Mouse (Mus musculus): ENCODE measurements at regions not wholly inside any gene's neighbourhood (a gene's known extent, or its start where the extent isn't known, plus 50 kb on each side); places are given as distances from the start of the nearest gene placed in this dataset.

GRCm38 (mm10) chr1:191465723-191466122 is 62.7 kb upstream of the Ppp2r5a start:
- Histone ChIP-seq H3K27me3 (ENCODE audit: control insufficient read depth, insufficient read depth, low read depth, low read length) (no peaks in the 10 kb centered on the region), H3K9me3 (replicated peaks; ENCODE audit: control insufficient read depth, low read length) (no peaks in the 10 kb centered on the region), H3K9ac (ENCODE audit: low read depth, low read length) (no peak overlapping the region), H3K4me3 (ENCODE audit: low read depth, low read length) (no peak overlapping the region), H3K4me2 (ENCODE audit: low read depth, low read length) (no peak overlapping the region), H3K27ac (ENCODE audit: low read length) (no peak overlapping the region), H3K36me3 (ENCODE audit: control insufficient read depth, insufficient read depth) (no peaks in the 10 kb centered on the region), H3K4me1 (ENCODE audit: control insufficient read depth, low read depth, low read length) (no peaks in the 10 kb centered on the region; the same call in 1 of the 2 replicates)
- 61% methylated on average over 4 of the region's 4 CpGs for WGBS (ENCODE audit: insufficient replicate concordance)
- ATAC-seq (ENCODE audit: low read depth): no peak

- no peaks in the 10 kb centered on the region; the same call in 1 of the 2 replicates for H3K4me1 ChIP-seq (ENCODE audit: control insufficient read depth, low read depth, low read length)
- ATAC-seq (ENCODE audit: low read depth): no peak
- no peaks in the 10 kb centered on the region for H3K36me3 ChIP-seq (ENCODE audit: control insufficient read depth, insufficient read depth)
- no peaks in the 10 kb centered on the region for H3K9me3 ChIP-seq (replicated peaks; ENCODE audit: control insufficient read depth, low read length)
- H3K27me3 ChIP-seq (ENCODE audit: control insufficient read depth, insufficient read depth, low read depth, low read length): no peaks in the 10 kb centered on the region
- H3K9ac ChIP-seq (ENCODE audit: low read depth, low read length): no peak overlapping the region
- H3K27ac ChIP-seq (ENCODE audit: low read length): no peak overlapping the region
- no peak overlapping the region for H3K4me3 ChIP-seq (ENCODE audit: low read depth, low read length)
- WGBS (ENCODE audit: insufficient replicate concordance): 24% methylated on average over 2 of the region's 2 CpGs
- no peak overlapping the region for H3K4me2 ChIP-seq (ENCODE audit: low read depth, low read length)
Measured at GRCm38 (mm10) chr1:191465170-191465569, 62.1 kb upstream of the Ppp2r5a start.

- Histone ChIP-seq H3K4me3 (ENCODE audit: low read depth, low read length) (no peak overlapping the region), H3K27me3 (ENCODE audit: control insufficient read depth, insufficient read depth, low read depth, low read length) (no peaks in the 10 kb centered on the region), H3K9ac (ENCODE audit: low read depth, low read length) (no peak overlapping the region), H3K4me1 (ENCODE audit: control insufficient read depth, low read depth, low read length) (no peaks in the 10 kb centered on the region; the same call in 1 of the 2 replicates), H3K36me3 (ENCODE audit: control insufficient read depth, insufficient read depth) (no peaks in the 10 kb centered on the region), H3K9me3 (replicated peaks; ENCODE audit: control insufficient read depth, low read length) (no peaks in the 10 kb centered on the region), H3K4me2 (ENCODE audit: low read depth, low read length) (no peak overlapping the region), H3K27ac (ENCODE audit: low read length) (no peak overlapping the region)
- WGBS (ENCODE audit: insufficient replicate concordance): 37% methylated on average over 9 of the region's 9 CpGs
- ATAC-seq (ENCODE audit: low read depth): no peak; the same call in 1 of the 2 replicates
Measured at GRCm38 (mm10) chr1:191461811-191462491, 58.9 kb upstream of the Ppp2r5a start.

DNA sequence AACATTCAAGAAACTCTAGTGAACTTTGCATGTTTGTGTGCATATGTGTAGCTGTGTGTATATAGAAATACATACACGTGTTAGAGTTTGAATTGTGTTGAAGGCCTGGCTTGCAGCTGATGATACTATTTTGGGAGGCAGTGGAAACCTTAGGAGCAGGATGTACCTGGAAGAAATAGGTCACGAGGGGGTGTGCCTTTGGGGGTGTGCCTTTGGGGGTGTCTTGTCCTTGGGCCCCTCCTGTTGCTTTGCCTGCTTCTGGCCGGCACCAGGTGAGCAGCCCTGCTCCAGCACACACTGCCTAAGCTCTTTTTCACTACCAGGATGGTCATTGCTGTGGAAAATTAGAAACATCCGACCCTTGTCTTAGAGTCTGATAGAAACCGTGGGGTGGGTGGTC is 56.0 kb upstream of the Ppp2r5a start:
- ATAC-seq (ENCODE audit: low read depth): no peak
- whole genome bisulfite sequencing (ENCODE audit: insufficient replicate concordance): 58% methylated on average over 5 of the region's 5 CpGs
- Histone ChIP-seq H3K36me3 (ENCODE audit: control insufficient read depth, insufficient read depth) (no peaks in the 10 kb centered on the region), H3K9me3 (replicated peaks; ENCODE audit: control insufficient read depth, low read length) (no peaks in the 10 kb centered on the region), H3K4me3 (ENCODE audit: low read depth, low read length) (no peak overlapping the region), H3K9ac (ENCODE audit: low read depth, low read length) (no peak overlapping the region), H3K27ac (ENCODE audit: low read length) (no peak overlapping the region), H3K4me2 (ENCODE audit: low read depth, low read length) (no peak overlapping the region), H3K4me1 (ENCODE audit: control insufficient read depth, low read depth, low read length) (no peaks in the 10 kb centered on the region; the same call in 1 of the 2 replicates), H3K27me3 (ENCODE audit: control insufficient read depth, insufficient read depth, low read depth, low read length) (no peaks in the 10 kb centered on the region)

DNA sequence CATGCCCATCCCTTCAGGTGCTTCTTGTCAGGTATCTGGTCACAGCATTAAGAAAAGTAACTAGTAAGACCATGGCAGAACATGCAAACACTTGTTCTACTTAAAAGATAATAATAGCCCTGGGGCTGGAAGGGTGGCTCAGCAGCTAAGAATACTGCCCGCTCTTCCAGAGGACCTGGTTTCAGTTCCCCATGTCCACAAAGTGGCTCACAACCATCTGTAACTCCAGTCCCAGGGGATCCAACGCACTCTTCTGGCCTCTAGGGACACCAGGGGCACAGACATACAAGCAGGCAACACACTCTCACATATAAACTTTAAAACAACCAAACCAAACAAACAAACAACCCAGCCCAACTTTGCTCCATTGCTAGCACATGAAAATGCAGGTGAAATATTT is 55.2 kb upstream of the Ppp2r5a start:
- whole genome bisulfite sequencing (ENCODE audit: insufficient replicate concordance): 57% methylated on average over 2 of the region's 2 CpGs
- Histone ChIP-seq H3K4me3 (ENCODE audit: low read depth, low read length) (no peak overlapping the region), H3K27ac (ENCODE audit: low read length) (no peak overlapping the region), H3K36me3 (ENCODE audit: control insufficient read depth, insufficient read depth) (no peaks in the 10 kb centered on the region), H3K9me3 (replicated peaks; ENCODE audit: control insufficient read depth, low read length) (no peaks in the 10 kb centered on the region), H3K4me2 (ENCODE audit: low read depth, low read length) (no peak overlapping the region), H3K9ac (ENCODE audit: low read depth, low read length) (no peak overlapping the region), H3K27me3 (ENCODE audit: control insufficient read depth, insufficient read depth, low read depth, low read length) (no peaks in the 10 kb centered on the region), H3K4me1 (ENCODE audit: control insufficient read depth, low read depth, low read length) (no peaks in the 10 kb centered on the region; the same call in 1 of the 2 replicates)
- no peak for ATAC-seq (ENCODE audit: low read depth)

GRCm38 (mm10) chr1:191457103-191457502 is 54.0 kb upstream of the Ppp2r5a start:
- no peak for ATAC-seq (ENCODE audit: low read depth)
- no peak overlapping the region for H3K9ac ChIP-seq (ENCODE audit: low read depth, low read length)
- WGBS (ENCODE audit: insufficient replicate concordance): 34% methylated on average over 4 of the region's 4 CpGs
- H3K27ac ChIP-seq (ENCODE audit: low read length): no peak overlapping the region
- no peaks in the 10 kb centered on the region; the same call in 1 of the 2 replicates for H3K4me1 ChIP-seq (ENCODE audit: control insufficient read depth, low read depth, low read length)
- no peaks in the 10 kb centered on the region for H3K36me3 ChIP-seq (ENCODE audit: control insufficient read depth, insufficient read depth)
- no peak overlapping the region for H3K4me3 ChIP-seq (ENCODE audit: low read depth, low read length)
- H3K4me2 ChIP-seq (ENCODE audit: low read depth, low read length): no peak overlapping the region
- no peaks in the 10 kb centered on the region for H3K9me3 ChIP-seq (replicated peaks; ENCODE audit: control insufficient read depth, low read length)
- H3K27me3 ChIP-seq (ENCODE audit: control insufficient read depth, insufficient read depth, low read depth, low read length): no peaks in the 10 kb centered on the region

DNA sequence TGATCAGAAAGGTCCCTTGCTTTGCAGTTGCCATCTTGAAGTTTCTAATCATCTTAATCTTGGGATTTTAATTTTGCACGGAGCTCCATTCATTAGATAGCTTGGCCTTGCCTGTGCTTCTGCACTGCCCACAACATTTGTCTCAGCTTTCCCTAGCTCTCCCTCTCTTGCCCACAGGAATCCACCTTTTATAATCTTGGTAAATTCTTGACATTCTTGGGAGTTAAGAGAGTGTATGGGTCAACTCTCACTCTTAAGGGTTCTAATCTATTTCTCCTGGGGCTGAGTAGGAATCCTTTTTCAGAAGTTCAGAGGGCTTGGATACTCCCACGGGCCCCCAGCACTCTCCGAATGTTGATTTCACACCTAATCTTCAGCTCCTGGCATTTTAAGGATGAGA is 51.5 kb upstream of the Ppp2r5a start:
- 55% methylated on average over 3 of the region's 3 CpGs for WGBS (ENCODE audit: insufficient replicate concordance)
- H3K36me3 ChIP-seq (ENCODE audit: control insufficient read depth, insufficient read depth): no peaks in the 10 kb centered on the region
- no peak overlapping the region for H3K9ac ChIP-seq (ENCODE audit: low read depth, low read length)
- H3K27ac ChIP-seq (ENCODE audit: low read length): no peak overlapping the region
- H3K27me3 ChIP-seq (ENCODE audit: control insufficient read depth, insufficient read depth, low read depth, low read length): no peaks in the 10 kb centered on the region
- peaks cover 10% of the 10 kb centered on the region for H3K4me1 ChIP-seq (ENCODE audit: control insufficient read depth, low read depth, low read length)
- ATAC-seq (ENCODE audit: low read depth): no peak
- no peak overlapping the region for H3K4me2 ChIP-seq (ENCODE audit: low read depth, low read length)
- no peak overlapping the region for H3K4me3 ChIP-seq (ENCODE audit: low read depth, low read length)
- H3K9me3 ChIP-seq (replicated peaks; ENCODE audit: control insufficient read depth, low read length): no peaks in the 10 kb centered on the region

DNA sequence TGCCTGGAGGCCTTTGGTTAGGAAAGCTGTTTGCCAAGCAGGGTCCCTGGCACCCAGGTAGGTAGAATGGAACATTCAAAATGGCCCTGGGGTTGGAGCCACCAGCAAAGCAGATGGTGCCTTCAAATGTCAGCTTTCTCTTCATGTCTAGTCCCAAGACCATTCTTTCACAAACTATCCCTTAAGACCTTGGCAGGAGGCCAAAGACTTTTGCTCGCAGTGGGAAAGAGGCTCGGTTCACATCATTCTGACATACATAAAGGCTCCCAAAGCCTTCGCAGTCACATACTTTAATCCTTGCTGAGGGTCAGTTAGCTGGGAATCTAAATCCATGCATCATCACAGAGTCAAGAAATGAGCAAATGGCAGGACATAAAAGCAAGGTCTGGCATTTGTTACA is 50.5 kb upstream of the Ppp2r5a start:
- 63% methylated on average over 3 of the region's 3 CpGs for WGBS (ENCODE audit: insufficient replicate concordance)
- no peak overlapping the region for H3K4me3 ChIP-seq (ENCODE audit: low read depth, low read length)
- ATAC-seq (ENCODE audit: low read depth): no peak
- H3K9ac ChIP-seq (ENCODE audit: low read depth, low read length): no peak overlapping the region
- no peak overlapping the region for H3K27ac ChIP-seq (ENCODE audit: low read length)
- peaks cover 13% of the 10 kb centered on the region for H3K4me1 ChIP-seq (ENCODE audit: control insufficient read depth, low read depth, low read length)
- H3K36me3 ChIP-seq (ENCODE audit: control insufficient read depth, insufficient read depth): no peaks in the 10 kb centered on the region
- H3K4me2 ChIP-seq (ENCODE audit: low read depth, low read length): no peak overlapping the region
- no peaks in the 10 kb centered on the region for H3K9me3 ChIP-seq (replicated peaks; ENCODE audit: control insufficient read depth, low read length)
- no peaks in the 10 kb centered on the region for H3K27me3 ChIP-seq (ENCODE audit: control insufficient read depth, insufficient read depth, low read depth, low read length)
